Mouse (Mus musculus) myocyte (in vitro differentiated cells): ENCODE data around the gene Ptprd.

ENCODE experiments used
- CEBPB ChIP-seq: IDR thresholded peaks from 2 replicates; pipeline ENCODE4 v1.6.1; 2011; ENCODE audit warnings: mild to moderate bottlenecking, moderate library complexity; ENCODE audit not compliant: poor library complexity, insufficient read depth, severe bottlenecking
- E2F4 ChIP-seq: IDR thresholded peaks from one replicate; pipeline ENCODE4 v1.6.1; 2011; ENCODE audit warnings: mild to moderate bottlenecking, control low read depth, moderate library complexity; ENCODE audit not compliant: insufficient read depth
- POLR2A ChIP-seq: IDR thresholded peaks from one replicate; pipeline ENCODE4 v1.6.1; 2011; ENCODE audit warnings: low read depth, mild to moderate bottlenecking, control low read depth, moderate library complexity; ENCODE audit not compliant: insufficient read length
- TCF12 ChIP-seq: IDR thresholded peaks from one replicate; pipeline ENCODE4 v1.6.1; 2011; ENCODE audit warnings: mild to moderate bottlenecking, control low read depth; ENCODE audit not compliant: poor library complexity, insufficient read depth, severe bottlenecking
- TCF3 ChIP-seq: IDR thresholded peaks from one replicate; pipeline ENCODE4 v1.6.1; 2011; ENCODE audit warnings: low read depth, control low read depth; ENCODE audit not compliant: insufficient read length
- USF1 ChIP-seq: IDR thresholded peaks from one replicate; pipeline ENCODE4 v1.6.1; 2011; ENCODE audit warnings: low read depth, mild to moderate bottlenecking, control low read depth, moderate library complexity

- TF ChIP-seq POLR2A, result no peak
- no peak for TF ChIP-seq TCF12
- TF ChIP-seq TCF3, result no peak
- no peak for TF ChIP-seq CEBPB
- TF ChIP-seq USF1, result no peak
- no peak for TF ChIP-seq E2F4
Measured at GRCm38 (mm10) chr4:77248918-77249317, 962.8 kb downstream of the Ptprd start.
